Mouse (Mus musculus) liver, postnatal 0 days (tissue): Measurements from ENCODE around the gene Card14.

Source experiments
- CTCF ChIP-seq: sonication (generic); IDR thresholded peaks from 2 replicates; pipeline ENCODE4 v1.5.1; 2016; ENCODE audit warnings: antibody characterized with exemption, low read depth
- EP300 ChIP-seq: IDR thresholded peaks from 2 replicates; pipeline ENCODE4 v1.6.1; 2016; ENCODE audit warnings: antibody characterized with exemption, low read depth, mild to moderate bottlenecking

- no peak for TF ChIP-seq CTCF
- TF ChIP-seq EP300: no peak
Measured at GRCm38 (mm10) chr11:119384904-119385303, 77.3 kb downstream of the Card14 start.
